Mouse (Mus musculus): Measurements from ENCODE around the gene Rnase4. TPM values are rescaled to one million over a fixed set of nuclear protein-coding genes. Genes with fewer than 3 reads are reported as not detected.

Rnase4 gene
- total RNA-seq, 2 experiments from 2014 or later, result 14.6 to 15.4 TPM

GRCm38 (mm10) chr14:51150206-51150831 lies 59.4 kb downstream of the Rnase4 start:
- Histone ChIP-seq H3K4me3 (no peak overlapping the region), H3K27ac (no peak overlapping the region)
- no peak for TF ChIP-seq CTCF (IDR thresholded peaks at IDR 0.05)
- intact Hi-C loops (cut with DNase I), result no loop called here
- DNase-seq (ENCODE audit: extremely low spot score in 1 of 2, low spot score in 2 of 2), result no peak

DNA sequence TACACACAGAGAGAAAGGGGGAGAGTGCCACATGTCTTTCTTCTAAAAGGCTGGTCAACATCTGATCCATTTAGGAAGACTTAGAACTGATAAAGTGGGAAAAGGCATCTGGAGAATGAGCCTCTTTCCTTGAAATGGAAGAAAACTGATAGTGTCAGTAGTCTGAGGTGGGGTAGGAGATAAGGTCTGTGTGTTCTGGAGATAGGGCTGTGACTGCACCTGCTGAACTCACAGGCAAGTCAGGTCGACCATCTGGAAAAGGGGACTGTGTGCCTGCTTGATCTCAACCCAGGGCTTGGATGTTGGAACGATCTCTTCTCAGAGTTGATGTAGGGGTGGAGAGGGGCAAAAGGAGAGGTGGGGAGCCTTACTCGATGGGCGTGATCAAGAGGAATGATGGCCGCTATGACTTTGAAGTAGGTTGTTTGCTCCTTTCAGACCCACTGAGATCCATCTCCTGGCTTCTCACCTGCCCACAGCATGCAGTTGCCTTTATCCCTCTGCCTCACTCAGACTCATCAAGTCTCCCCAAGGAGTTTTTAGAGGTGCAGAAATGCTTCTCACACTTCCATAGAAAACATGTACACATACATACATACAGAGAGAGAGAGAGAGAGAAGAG lies 61.5 kb downstream of the Rnase4 start:
- no peak overlapping the region for H3K27ac ChIP-seq
- DNase-seq (ENCODE audit: extremely low spot score in 1 of 2, low spot score in 2 of 2), result no peak
- TF ChIP-seq CTCF (IDR thresholded peaks at IDR 0.05), result no peak
- no peak overlapping the region for H3K4me3 ChIP-seq
- intact Hi-C loops (cut with DNase I), result no loop called here

Other genes starting within 250 kb of the Rnase4 start
- 1 to 10 TPM; 3.2 to 4.4 TPM for gene Tep1, start 220.5 kb upstream of the Rnase4 start, total RNA-seq (2021)
- 1 to 10 TPM; 4.8 to 6.4 TPM for gene Klhl33, start 193.6 kb upstream of the Rnase4 start, total RNA-seq (2021)
- 10 to 100 TPM; 29.2 to 34.8 TPM for gene Osgep, start 166.2 kb upstream of the Rnase4 start, total RNA-seq (2021)
- gene Apex1, start 166.1 kb upstream of the Rnase4 start, total RNA-seq (2021), result 10 to 100 TPM; 54.9 to 58.8 TPM
- 10 to 100 TPM; 95.6 to 98.2 TPM for gene Pip4p1, start 160.2 kb upstream of the Rnase4 start, total RNA-seq (2021)
- gene Pnp, start 160.0 kb upstream of the Rnase4 start, total RNA-seq (2021), result 10 to 100 TPM; 11.7 to 13.3 TPM
- 1 to 10 TPM; 8.4 to 9.2 TPM for gene Gm49342, start 146.6 kb upstream of the Rnase4 start, total RNA-seq (2021)
- gene Pnp2, start 135.1 kb upstream of the Rnase4 start, total RNA-seq (2021), result under 1 TPM; 0.81 to 0.84 TPM
- not detected for gene Rnase10, start 83.3 kb upstream of the Rnase4 start, total RNA-seq (2021)
- not detected for gene Rnase9, start 49.2 kb upstream of the Rnase4 start, total RNA-seq (2021)
- not detected for gene Rnase11, start 40.9 kb upstream of the Rnase4 start, total RNA-seq (2021)
- not detected for gene Rnase12, start 33.4 kb upstream of the Rnase4 start, total RNA-seq (2021)
- not detected for gene Olfr750, start 16.6 kb upstream of the Rnase4 start, total RNA-seq (2021)
- 1 to 10 TPM; 3.0 to 3.9 TPM for gene Ang, start 73 bp downstream of the Rnase4 start, total RNA-seq (2021)
- gene Eddm3b, start 23.3 kb downstream of the Rnase4 start, total RNA-seq (2021), result not detected
- under 1 TPM in 1 of 2 experiments, not detected in 1; 0.35 TPM for gene Rnase6, start 32.8 kb downstream of the Rnase4 start, total RNA-seq (2021)
- under 1 TPM; 0.70 to 0.96 TPM for gene Rnase1, start 55.7 kb downstream of the Rnase4 start, total RNA-seq (2021)
- not detected for gene Rnase2b, start 71.2 kb downstream of the Rnase4 start, total RNA-seq (2021)
- not detected for gene Ang2, start 108.1 kb downstream of the Rnase4 start, total RNA-seq (2021)
- not detected for gene Ear14, start 112.3 kb downstream of the Rnase4 start, total RNA-seq (2021)
- not detected for gene Rnase2a, start 165.0 kb downstream of the Rnase4 start, total RNA-seq (2021)

Measured in left cerebral cortex, adult 2 months (tissue).